Mouse (Mus musculus) thymus, adult 2 months (tissue): ENCODE results near the gene Auts2. TPM values are rescaled to one million over a fixed set of nuclear protein-coding genes. Genes with fewer than 3 reads are reported as not detected.

Experiments
- DNase-seq: peaks from one replicate; pipeline ENCODE4 v3.0.0; 2021
- H3K27ac ChIP-seq: fragments of 200-500 bp; 2 replicates; pipeline ENCODE4 v1.5.1; 2012; ENCODE audit warnings: low read length, control low read depth; ENCODE audit not compliant: control insufficient read depth, insufficient read depth
- H3K27me3 ChIP-seq: fragments of 200-500 bp; 2 replicates; pipeline ENCODE4 v1.6.1; 2012; ENCODE audit warnings: mild to moderate bottlenecking, low read length, moderate library complexity, mixed read lengths; ENCODE audit not compliant: control insufficient read depth, insufficient read depth
- H3K36me3 ChIP-seq: fragments of 200-500 bp; 2 replicates; pipeline ENCODE4 v1.6.1; 2012; ENCODE audit warnings: mild to moderate bottlenecking, low read length, moderate library complexity; ENCODE audit not compliant: control insufficient read depth, insufficient read depth
- H3K4me1 ChIP-seq: fragments of 200-500 bp; replicated peaks from 2 replicates; pipeline ENCODE4 v1.6.1; 2012; ENCODE audit warnings: low read length; ENCODE audit not compliant: control insufficient read depth, insufficient read depth
- H3K4me3 ChIP-seq: fragments of 200-500 bp; 2 replicates; pipeline ENCODE4 v1.5.1; 2012; ENCODE audit warnings: mild to moderate bottlenecking, low read length, control low read depth, moderate library complexity; ENCODE audit not compliant: control insufficient read depth, insufficient read depth
- CTCF ChIP-seq: fragments of 200-500 bp; IDR thresholded peaks from 2 replicates; pipeline ENCODE4 v1.5.1; 2012; ENCODE audit warnings: mild to moderate bottlenecking, control low read depth, low read length, moderate library complexity, borderline replicate concordance; ENCODE audit not compliant: control insufficient read depth, poor library complexity, insufficient read depth; ENCODE audit errors: extremely low read depth
- POLR2A ChIP-seq: fragments of 200-500 bp; IDR thresholded peaks from 2 replicates; pipeline ENCODE4 v1.6.1; 2012; ENCODE audit warnings: mild to moderate bottlenecking, low read length, control low read depth, moderate library complexity; ENCODE audit not compliant: control insufficient read depth, poor library complexity, insufficient read depth; ENCODE audit errors: extremely low read depth
- WGBS: fragments of 180-500 bp; shearing (Covaris S2); methylation state at CpG from one replicate; pipeline ENCODE4 v1.1.7; 2018; 5-methylcytosine and 5-hydroxymethylcytosine counted together
- polyA plus RNA-seq: library from polyadenylated mRNA; depleted of rRNA; stranded (reverse); fragments of >200 nt; gene quantifications from 2 replicates; pipeline ENCODE4 v1.2.3, GENCODE M21; 2012

Gene Auts2
- polyA plus RNA-seq, 1 experiment: 4.9 TPM

- whole genome bisulfite sequencing: 19% methylated on average over 26 of the region's 26 CpGs
- Histone ChIP-seq H3K27me3 (no peaks in the 10 kb centered on the region; the same call in 1 of the 2 replicates), H3K36me3 (no peaks in the 10 kb centered on the region), H3K4me1 (peaks cover 9% of the 10 kb centered on the region), H3K27ac (no peak overlapping the region), H3K4me3 (no peak overlapping the region)
- TF ChIP-seq CTCF (no peak), POLR2A (no peak)
- peak; percentile 2 for DNase-seq
These were observed 1.2 kb upstream of the Auts2 start for GRCm38 (mm10) chr5:132544176-132544995.

DNA sequence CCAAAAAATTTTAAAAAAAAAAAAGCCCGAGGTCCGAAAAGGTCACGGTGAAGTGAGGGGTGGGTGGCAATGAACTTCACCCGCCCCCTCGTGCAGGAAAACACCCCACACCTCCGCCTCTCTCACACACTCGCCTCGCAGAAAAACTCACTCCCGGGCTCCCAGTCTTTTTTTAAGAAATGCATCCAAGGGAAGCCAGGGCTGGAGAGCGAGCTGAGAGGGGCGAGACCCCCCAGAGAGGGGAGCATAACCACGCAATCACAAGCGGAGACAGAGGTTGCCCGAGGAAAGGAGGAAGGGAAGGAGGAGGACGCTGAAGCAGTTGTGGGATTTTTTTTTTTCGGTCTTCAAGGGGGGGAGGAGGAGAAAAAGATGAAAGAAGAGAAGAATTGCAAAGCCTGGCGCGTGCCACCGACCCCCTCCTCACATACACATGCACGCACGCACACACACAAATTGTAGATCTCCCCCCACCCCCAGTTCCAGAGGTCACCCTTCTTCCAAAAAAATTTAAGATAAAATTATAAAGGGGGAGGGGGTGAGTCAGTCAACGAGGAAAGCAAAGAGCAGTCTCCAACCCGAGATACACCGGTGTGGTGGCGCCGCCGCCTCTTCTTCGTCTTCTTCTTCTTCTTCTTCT is 643 bp downstream of the Auts2 start:
- peak overlapping the region; percentile 31 for H3K4me3 ChIP-seq
- H3K36me3 ChIP-seq: no peaks in the 10 kb centered on the region
- H3K27me3 ChIP-seq: no peaks in the 10 kb centered on the region; the same call in 1 of the 2 replicates
- no peak overlapping the region for H3K27ac ChIP-seq
- 1% methylated on average over 28 of the region's 28 CpGs for WGBS
- DNase-seq: no peak
- peaks cover 9% of the 10 kb centered on the region for H3K4me1 ChIP-seq
- TF ChIP-seq CTCF (no peak), POLR2A (no peak)

- Histone ChIP-seq H3K4me1 (peaks cover 9% of the 10 kb centered on the region), H3K27ac (no peak overlapping the region), H3K4me3 (peak overlapping the region; percentile 31), H3K36me3 (no peaks in the 10 kb centered on the region), H3K27me3 (no peaks in the 10 kb centered on the region; the same call in 1 of the 2 replicates)
- 1% methylated on average over 21 of the region's 21 CpGs for WGBS
- DNase-seq: no peak
- TF ChIP-seq POLR2A: no peak
- TF ChIP-seq CTCF: no peak
These were observed 1.2 kb downstream of the Auts2 start for GRCm38 (mm10) chr5:132541951-132542350.

- 1% methylated on average over 46 of the region's 46 CpGs for WGBS
- DNase-seq: peak; percentile 6
- Histone ChIP-seq H3K27ac (no peak overlapping the region), H3K4me1 (peaks cover 9% of the 10 kb centered on the region), H3K4me3 (peak overlapping the region; percentile 22), H3K27me3 (no peaks in the 10 kb centered on the region; the same call in 1 of the 2 replicates), H3K36me3 (no peaks in the 10 kb centered on the region)
- TF ChIP-seq CTCF (no peak), POLR2A (no peak)
These were observed 1.7 kb downstream of the Auts2 start for GRCm38 (mm10) chr5:132541371-132541931.

GRCm38 (mm10) chr5:132540841-132541311 is 2.3 kb downstream of the Auts2 start:
- peak overlapping the region; percentile 22 for H3K4me3 ChIP-seq
- DNase-seq: no peak

GRCm38 (mm10) chr5:132537475-132537874 is 5.7 kb downstream of the Auts2 start:
- Histone ChIP-seq H3K4me3 (no peak overlapping the region), H3K4me1 (peaks cover 2% of the 10 kb centered on the region), H3K36me3 (no peaks in the 10 kb centered on the region), H3K27ac (no peak overlapping the region), H3K27me3 (no peaks in the 10 kb centered on the region; the same call in 1 of the 2 replicates)
- WGBS: 90% methylated on average over 4 of the region's 4 CpGs
- DNase-seq: no peak
- TF ChIP-seq POLR2A (no peak), CTCF (no peak)

More at GRCm38 (mm10) chr5:132540841-132541311, 2.3 kb downstream of the Auts2 start:
- 4% methylated on average over 5 of the region's 7 CpGs for WGBS
- TF ChIP-seq POLR2A: no peak
- no peak for TF ChIP-seq CTCF
- H3K27ac ChIP-seq: no peak overlapping the region
- peaks cover 9% of the 10 kb centered on the region for H3K4me1 ChIP-seq
- H3K27me3 ChIP-seq: no peaks in the 10 kb centered on the region; the same call in 1 of the 2 replicates
- no peaks in the 10 kb centered on the region for H3K36me3 ChIP-seq
